Mouse (Mus musculus): Measurements from ENCODE around the gene Atad1. TPM values are rescaled to one million over a fixed set of nuclear protein-coding genes. Genes with fewer than 3 reads are reported as not detected.
"Not testable (repeated sequence)": the region's sequence is repeated elsewhere in the genome, so short reads cannot be mapped to it uniquely, and the experiment has no call there.

The Atad1 gene
- polyA plus RNA-seq, 1 experiment from 2014 or later = 68.7 TPM

DNA sequence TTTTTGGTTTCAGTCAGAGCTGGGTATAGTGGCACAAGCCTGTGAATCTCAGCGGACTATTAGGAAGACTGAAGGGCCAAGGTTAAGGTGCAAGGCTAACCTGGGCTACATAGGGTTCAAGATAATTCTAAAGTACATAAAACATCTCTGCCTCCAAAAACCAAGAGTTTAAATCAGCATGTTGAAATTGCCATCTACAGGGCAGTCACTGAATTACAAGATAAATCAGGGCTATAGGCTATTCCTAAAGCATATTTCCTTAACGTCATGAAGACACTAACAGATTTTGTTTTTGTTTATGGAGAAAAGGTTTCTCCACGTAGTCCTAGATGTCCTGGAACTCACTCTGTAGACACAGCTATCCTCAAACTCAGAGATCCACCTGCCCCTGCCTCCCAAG is 29.3 kb downstream of the Atad1 start:
- H3K9me3 ChIP-seq (replicated peaks; ENCODE audit: control insufficient read depth, low read length) = no peaks in the 10 kb centered on the region
- H3K27me3 ChIP-seq (ENCODE audit: control insufficient read depth, insufficient read depth, low read length) = no peaks in the 10 kb centered on the region
- WGBS = 55% methylated on average over 3 of the region's 3 CpGs
- H3K4me2 ChIP-seq (ENCODE audit: low read depth, low read length) = no peak overlapping the region
- H3K36me3 ChIP-seq (ENCODE audit: control insufficient read depth, insufficient read depth, low read length) = no peaks in the 10 kb centered on the region
- H3K4me3 ChIP-seq (replicated peaks; ENCODE audit: low read length) = no peak overlapping the region
- peaks cover 9% of the 10 kb centered on the region for H3K4me1 ChIP-seq (ENCODE audit: control insufficient read depth, insufficient read depth, low read length)
- no peak overlapping the region for H3K27ac ChIP-seq (ENCODE audit: low read length)
- no peak for ATAC-seq (ENCODE audit: insufficient read depth, low FRiP score)
- H3K9ac ChIP-seq (ENCODE audit: low read length) = no peak overlapping the region

DNA sequence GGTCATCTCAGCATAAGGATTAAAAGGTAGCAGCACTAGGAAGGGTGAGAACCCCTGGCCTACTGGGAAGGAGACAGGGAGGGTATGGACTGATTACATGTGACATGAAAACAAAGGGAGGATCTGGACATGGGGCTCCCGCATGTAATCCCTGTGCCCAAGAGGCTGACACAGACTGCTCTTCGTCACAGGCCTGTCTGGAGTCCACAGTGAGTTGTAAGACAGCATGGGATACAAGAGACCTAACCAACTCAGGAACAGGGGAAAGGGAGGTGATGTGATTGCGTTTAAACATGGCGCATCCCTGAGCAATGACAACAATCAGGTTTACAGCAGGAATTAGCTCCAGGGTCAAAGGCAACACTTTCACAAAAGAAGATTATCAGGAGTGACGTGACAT is 30.6 kb downstream of the Atad1 start:
- Histone ChIP-seq H3K9ac (ENCODE audit: low read length) (no peak overlapping the region), H3K36me3 (ENCODE audit: control insufficient read depth, insufficient read depth, low read length) (no peaks in the 10 kb centered on the region), H3K4me3 (replicated peaks; ENCODE audit: low read length) (no peak overlapping the region), H3K9me3 (replicated peaks; ENCODE audit: control insufficient read depth, low read length) (no peaks in the 10 kb centered on the region), H3K4me2 (ENCODE audit: low read depth, low read length) (no peak overlapping the region), H3K27ac (ENCODE audit: low read length) (no peak overlapping the region), H3K27me3 (ENCODE audit: control insufficient read depth, insufficient read depth, low read length) (no peaks in the 10 kb centered on the region), H3K4me1 (ENCODE audit: control insufficient read depth, insufficient read depth, low read length) (peaks cover 9% of the 10 kb centered on the region)
- WGBS = 90% methylated on average over 5 of the region's 5 CpGs
- no peak for ATAC-seq (ENCODE audit: insufficient read depth, low FRiP score)

DNA sequence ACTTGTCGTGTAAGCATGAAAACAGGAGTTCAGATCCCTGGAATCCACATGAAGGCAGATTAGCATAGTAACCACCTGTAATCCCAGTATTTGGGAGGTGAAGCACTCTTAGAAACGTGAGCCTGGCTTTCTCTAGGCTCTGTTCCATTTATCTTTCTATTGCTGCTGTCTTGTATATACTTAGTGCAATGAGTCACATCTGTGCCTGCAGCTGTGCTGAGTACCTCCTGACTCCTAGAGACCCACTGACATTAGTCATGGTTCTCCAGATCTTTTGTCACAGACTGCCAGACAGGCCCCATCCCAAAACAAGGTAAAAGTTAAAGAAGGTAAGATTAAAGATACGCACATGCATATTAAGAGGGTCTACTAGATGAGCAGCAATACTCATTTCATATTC is 37.4 kb downstream of the Atad1 start:
- H3K36me3 ChIP-seq (ENCODE audit: control insufficient read depth, insufficient read depth, low read length) = 0 out of 2 replicates have a peak, but pooled peaks cover 5% of the 10 kb centered on the region
- H3K9ac ChIP-seq (ENCODE audit: low read length) = no peak overlapping the region
- H3K4me1 ChIP-seq (ENCODE audit: control insufficient read depth, insufficient read depth, low read length) = no peaks in the 10 kb centered on the region
- no peaks in the 10 kb centered on the region for H3K9me3 ChIP-seq (replicated peaks; ENCODE audit: control insufficient read depth, low read length)
- H3K4me3 ChIP-seq (replicated peaks; ENCODE audit: low read length) = no peak overlapping the region
- ATAC-seq (ENCODE audit: insufficient read depth, low FRiP score) = no peak
- no peak overlapping the region for H3K27ac ChIP-seq (ENCODE audit: low read length)
- no peak overlapping the region for H3K4me2 ChIP-seq (ENCODE audit: low read depth, low read length)
- H3K27me3 ChIP-seq (ENCODE audit: control insufficient read depth, insufficient read depth, low read length) = no peaks in the 10 kb centered on the region
- WGBS = 65% methylated on average over 3 of the region's 3 CpGs

- no peak for ATAC-seq (ENCODE audit: insufficient read depth, low FRiP score)
- Histone ChIP-seq H3K9ac (ENCODE audit: low read length) (no peak overlapping the region), H3K27me3 (ENCODE audit: control insufficient read depth, insufficient read depth, low read length) (no peaks in the 10 kb centered on the region), H3K4me1 (ENCODE audit: control insufficient read depth, insufficient read depth, low read length) (no peaks in the 10 kb centered on the region), H3K9me3 (replicated peaks; ENCODE audit: control insufficient read depth, low read length) (no peaks in the 10 kb centered on the region), H3K4me2 (ENCODE audit: low read depth, low read length) (no peak overlapping the region), H3K4me3 (replicated peaks; ENCODE audit: low read length) (no peak overlapping the region), H3K36me3 (ENCODE audit: control insufficient read depth, insufficient read depth, low read length) (0 out of 2 replicates have a peak, but pooled peaks cover 5% of the 10 kb centered on the region), H3K27ac (ENCODE audit: low read length) (no peak overlapping the region)
- 88% methylated on average over 2 of the region's 2 CpGs for WGBS
Observed at GRCm38 (mm10) chr19:32696674-32697073, 42.9 kb downstream of the Atad1 start.

DNA sequence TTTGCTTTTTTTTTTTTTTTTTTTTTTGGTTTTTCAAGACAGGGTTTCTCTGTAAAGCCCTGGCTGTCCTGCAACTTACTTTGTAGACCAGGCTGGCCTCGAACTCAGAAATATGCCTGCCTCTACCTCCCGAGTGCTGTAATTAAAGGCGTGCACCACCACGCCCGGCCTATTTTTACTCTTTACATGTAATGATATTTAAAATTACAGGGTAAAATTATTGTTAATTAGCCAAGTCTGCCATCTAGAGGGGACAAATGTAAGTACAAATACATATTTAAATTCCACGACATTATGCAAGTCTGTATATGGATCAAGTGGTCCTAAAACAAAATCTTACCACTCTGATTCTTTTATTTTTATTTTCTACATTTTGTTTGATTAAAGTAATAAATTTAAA is 49.9 kb downstream of the Atad1 start:
- no peak overlapping the region for H3K4me2 ChIP-seq (ENCODE audit: low read depth, low read length)
- no peaks in the 10 kb centered on the region for H3K9me3 ChIP-seq (replicated peaks; ENCODE audit: control insufficient read depth, low read length)
- H3K4me3 ChIP-seq (replicated peaks; ENCODE audit: low read length) = no peak overlapping the region
- H3K27ac ChIP-seq (ENCODE audit: low read length) = no peak overlapping the region
- H3K4me1 ChIP-seq (ENCODE audit: control insufficient read depth, insufficient read depth, low read length) = no peaks in the 10 kb centered on the region
- H3K9ac ChIP-seq (ENCODE audit: low read length) = no peak overlapping the region
- no peak for ATAC-seq (ENCODE audit: insufficient read depth, low FRiP score)
- WGBS = 57% methylated on average over 6 of the region's 6 CpGs
- H3K36me3 ChIP-seq (ENCODE audit: control insufficient read depth, insufficient read depth, low read length) = 0 out of 2 replicates have a peak, but pooled peaks cover 5% of the 10 kb centered on the region
- H3K27me3 ChIP-seq (ENCODE audit: control insufficient read depth, insufficient read depth, low read length) = no peaks in the 10 kb centered on the region

- H3K4me1 ChIP-seq (ENCODE audit: control insufficient read depth, insufficient read depth, low read length); H3K9ac ChIP-seq (ENCODE audit: low read length); ATAC-seq (ENCODE audit: insufficient read depth, low FRiP score); H3K36me3 ChIP-seq (ENCODE audit: control insufficient read depth, insufficient read depth, low read length); H3K4me2 ChIP-seq (ENCODE audit: low read depth, low read length); H3K27me3 ChIP-seq (ENCODE audit: control insufficient read depth, insufficient read depth, low read length); H3K4me3 ChIP-seq (replicated peaks; ENCODE audit: low read length); H3K27ac ChIP-seq (ENCODE audit: low read length); H3K9me3 ChIP-seq (replicated peaks; ENCODE audit: control insufficient read depth, low read length): not testable (repeated sequence)
- 64% methylated on average over 3 of the region's 3 CpGs for WGBS
Observed at GRCm38 (mm10) chr19:32688227-32688626, 51.4 kb downstream of the Atad1 start.

DNA sequence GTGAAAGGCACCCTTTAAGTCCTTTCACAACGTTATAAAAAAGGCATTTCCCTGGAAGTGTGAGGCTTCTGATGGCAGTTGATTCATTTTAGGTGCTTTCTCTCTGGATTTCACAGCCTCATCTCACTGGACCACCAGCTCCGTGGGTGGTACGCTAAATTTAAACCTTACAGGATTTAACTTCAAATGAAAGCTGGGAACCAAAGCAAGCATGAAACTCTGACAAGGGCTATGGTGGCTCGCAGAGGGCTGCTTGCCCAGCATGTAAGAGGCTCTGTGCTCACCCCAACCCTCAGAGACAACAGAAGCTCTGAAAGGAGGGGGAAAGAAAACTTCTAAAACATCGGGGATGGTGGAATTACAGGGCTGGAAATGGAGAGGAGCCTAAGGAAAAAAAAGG is 51.9 kb downstream of the Atad1 start:
- H3K36me3 ChIP-seq (ENCODE audit: control insufficient read depth, insufficient read depth, low read length) = peaks cover 5% of the 10 kb centered on the region; the same call in 1 of the 2 replicates
- no peak for ATAC-seq (ENCODE audit: insufficient read depth, low FRiP score)
- no peaks in the 10 kb centered on the region for H3K9me3 ChIP-seq (replicated peaks; ENCODE audit: control insufficient read depth, low read length)
- H3K27me3 ChIP-seq (ENCODE audit: control insufficient read depth, insufficient read depth, low read length) = no peaks in the 10 kb centered on the region
- H3K9ac ChIP-seq (ENCODE audit: low read length) = no peak overlapping the region
- H3K4me1 ChIP-seq (ENCODE audit: control insufficient read depth, insufficient read depth, low read length) = no peaks in the 10 kb centered on the region
- H3K27ac ChIP-seq (ENCODE audit: low read length) = no peak overlapping the region
- 89% methylated on average over 5 of the region's 5 CpGs for WGBS
- no peak overlapping the region for H3K4me3 ChIP-seq (replicated peaks; ENCODE audit: low read length)
- no peak overlapping the region for H3K4me2 ChIP-seq (ENCODE audit: low read depth, low read length)

GRCm38 (mm10) chr19:32683081-32683480 is 56.5 kb downstream of the Atad1 start:
- 94% methylated on average over 5 of the region's 5 CpGs for WGBS
- no peaks in the 10 kb centered on the region for H3K27me3 ChIP-seq (ENCODE audit: control insufficient read depth, insufficient read depth, low read length)
- no peak overlapping the region for H3K4me2 ChIP-seq (ENCODE audit: low read depth, low read length)
- no peaks in the 10 kb centered on the region for H3K4me1 ChIP-seq (ENCODE audit: control insufficient read depth, insufficient read depth, low read length)
- ATAC-seq (ENCODE audit: insufficient read depth, low FRiP score) = no peak
- no peak overlapping the region for H3K27ac ChIP-seq (ENCODE audit: low read length)
- peaks cover 8% of the 10 kb centered on the region; the same call in 1 of the 2 replicates for H3K36me3 ChIP-seq (ENCODE audit: control insufficient read depth, insufficient read depth, low read length)
- H3K9ac ChIP-seq (ENCODE audit: low read length) = no peak overlapping the region
- H3K9me3 ChIP-seq (replicated peaks; ENCODE audit: control insufficient read depth, low read length) = no peaks in the 10 kb centered on the region
- H3K4me3 ChIP-seq (replicated peaks; ENCODE audit: low read length) = no peak overlapping the region

GRCm38 (mm10) chr19:32680894-32681293 is 58.7 kb downstream of the Atad1 start:
- Histone ChIP-seq H3K27ac (ENCODE audit: low read length) (no peak overlapping the region), H3K9me3 (replicated peaks; ENCODE audit: control insufficient read depth, low read length) (no peaks in the 10 kb centered on the region), H3K4me1 (ENCODE audit: control insufficient read depth, insufficient read depth, low read length) (no peaks in the 10 kb centered on the region), H3K9ac (ENCODE audit: low read length) (no peak overlapping the region), H3K36me3 (ENCODE audit: control insufficient read depth, insufficient read depth, low read length) (peaks cover 2% of the 10 kb centered on the region; the same call in 1 of the 2 replicates), H3K27me3 (ENCODE audit: control insufficient read depth, insufficient read depth, low read length) (no peaks in the 10 kb centered on the region), H3K4me3 (replicated peaks; ENCODE audit: low read length) (no peak overlapping the region), H3K4me2 (ENCODE audit: low read depth, low read length) (no peak overlapping the region)
- no peak for ATAC-seq (ENCODE audit: insufficient read depth, low FRiP score)
- 81% methylated on average over 2 of the region's 2 CpGs for WGBS

GRCm38 (mm10) chr19:32675766-32676165 is 63.8 kb downstream of the Atad1 start:
- WGBS = 85% methylated on average over 3 of the region's 3 CpGs
- H3K27me3 ChIP-seq (ENCODE audit: control insufficient read depth, insufficient read depth, low read length) = no peaks in the 10 kb centered on the region
- H3K36me3 ChIP-seq (ENCODE audit: control insufficient read depth, insufficient read depth, low read length) = 0 out of 2 replicates have a peak, but pooled peaks cover 2% of the 10 kb centered on the region
- no peak for ATAC-seq (ENCODE audit: insufficient read depth, low FRiP score)
- H3K4me3 ChIP-seq (replicated peaks; ENCODE audit: low read length) = no peak overlapping the region
- no peak overlapping the region for H3K4me2 ChIP-seq (ENCODE audit: low read depth, low read length)
- H3K9me3 ChIP-seq (replicated peaks; ENCODE audit: control insufficient read depth, low read length) = no peaks in the 10 kb centered on the region
- H3K4me1 ChIP-seq (ENCODE audit: control insufficient read depth, insufficient read depth, low read length) = no peaks in the 10 kb centered on the region
- H3K27ac ChIP-seq (ENCODE audit: low read length) = no peak overlapping the region
- H3K9ac ChIP-seq (ENCODE audit: low read length) = no peak overlapping the region
